12 mouse cellular contexts compared by ENCODE assay signal in the genomic region with DNA sequence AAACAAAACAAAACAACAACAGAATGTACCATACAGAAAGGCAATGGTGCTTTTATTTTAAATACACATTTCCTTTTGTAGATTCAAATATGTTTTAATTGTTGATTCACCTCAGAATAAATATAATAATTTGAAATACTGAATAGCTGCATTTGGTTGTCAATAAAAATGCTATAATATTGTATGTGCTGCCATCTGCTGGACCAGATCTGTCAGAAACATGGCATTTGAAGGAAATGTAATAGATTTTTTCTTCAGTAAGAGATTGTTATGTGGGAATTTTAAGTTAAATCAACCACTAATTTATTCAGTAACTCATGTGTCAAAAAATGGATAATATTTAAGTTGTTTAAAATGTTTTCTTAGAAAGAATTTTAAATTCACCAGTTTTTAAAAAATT. TPM values are rescaled to one million over a fixed set of nuclear protein-coding genes. Genes with fewer than 3 reads are reported as not detected.
DNase-seq lines count a peak whose midpoint lies in the region; ATAC-seq lines count a peak whose summit lies in the region.
"Had no signal": no experiment of that assay in that cellular context is flagged by ENCODE, and none has a peak within 500 bp of the region (broad histone marks: within the 10 kb centered on the region; RNA-seq: fewer than 3 reads in every experiment).

No protein-coding gene starts in this region.

- DNase-seq in embryonic facial prominence, embryonic 11.5 days (ENCODE audit: low spot score): peak; percentile 60
- no peak for DNase-seq in embryonic facial prominence, embryonic 10.5 days (ENCODE audit: low spot score)
- DNase-seq in layer of hippocampus, adult 11-12 months (ENCODE audit: low spot score): peak; percentile 32
- no peak for DNase-seq in layer of hippocampus, postnatal 36 days
- DNase-seq in right cerebral cortex, adult 2 months (ENCODE audit: low spot score in 2 of 2): peak; percentile 41 to 47
- no peak for DNase-seq in right cerebral cortex, postnatal 25 days
- DNase-seq in mesoderm, embryonic 11.5 days (ENCODE audit: low read depth, low spot score): peak; percentile 10
- DNase-seq in heart, postnatal 10 days: no peak

- H3K4me2 ChIP-seq in embryonic facial prominence, embryonic 11.5 days (ENCODE audit: low read depth, low read length): no peak overlapping the region
- H3K4me2 ChIP-seq: forebrain, embryonic 15.5 days; liver, embryonic 15.5 days had no signal

- H3K4me3 ChIP-seq in embryonic facial prominence, embryonic 11.5 days (ENCODE audit: low read depth, low read length): no peak overlapping the region
- no peak overlapping the region for H3K4me3 ChIP-seq in embryonic facial prominence, embryonic 10.5 days
- H3K4me3 ChIP-seq: forebrain, embryonic 15.5 days; liver, embryonic 15.5 days had no signal

- ATAC-seq in embryonic facial prominence, embryonic 11.5 days (replicated peaks; ENCODE audit: insufficient number of reproducible peaks, low FRiP score, low TSS enrichment, low read depth): no peak
- ATAC-seq: forebrain, embryonic 15.5 days; hindbrain, embryonic 16.5 days; midbrain, embryonic 16.5 days had no signal

- no peaks in the 10 kb centered on the region for H3K4me1 ChIP-seq in embryonic facial prominence, embryonic 11.5 days (ENCODE audit: control insufficient read depth, insufficient read depth, low read length)
- no peaks in the 10 kb centered on the region for H3K4me1 ChIP-seq in embryonic facial prominence, embryonic 10.5 days
- H3K4me1 ChIP-seq: forebrain, embryonic 15.5 days; liver, embryonic 15.5 days had no signal

- no peaks in the 10 kb centered on the region for H3K9me3 ChIP-seq in embryonic facial prominence, embryonic 11.5 days (replicated peaks; ENCODE audit: control insufficient read depth, low read length)
- no peaks in the 10 kb centered on the region for H3K9me3 ChIP-seq in embryonic facial prominence, embryonic 10.5 days
- H3K9me3 ChIP-seq: forebrain, embryonic 15.5 days; liver, embryonic 15.5 days had no signal

- no peaks in the 10 kb centered on the region for H3K36me3 ChIP-seq in embryonic facial prominence, embryonic 11.5 days (replicated peaks; ENCODE audit: control insufficient read depth, insufficient read depth, low read depth, low read length)
- H3K36me3 ChIP-seq in embryonic facial prominence, embryonic 10.5 days (replicated peaks): no peaks in the 10 kb centered on the region
- H3K36me3 ChIP-seq: forebrain, embryonic 15.5 days; liver, embryonic 15.5 days had no signal

- no peak overlapping the region for H3K9ac ChIP-seq in embryonic facial prominence, embryonic 11.5 days (replicated peaks; ENCODE audit: low read length)
- H3K9ac ChIP-seq: forebrain, embryonic 15.5 days; liver, embryonic 15.5 days had no signal

- intact Hi-C loops in heart, postnatal 10 days (cut with DNase I): loop anchor here (5.0 kb wide), 1 partner anchor 900 kb away; no protein-coding TSS in a partner anchor

- H3K27me3 ChIP-seq in embryonic facial prominence, embryonic 11.5 days (ENCODE audit: control insufficient read depth, insufficient read depth, low read length): no peaks in the 10 kb centered on the region
- H3K27me3 ChIP-seq in embryonic facial prominence, embryonic 10.5 days (replicated peaks; ENCODE audit: low read depth, poor library complexity, severe bottlenecking): no peaks in the 10 kb centered on the region
- H3K27me3 ChIP-seq: forebrain, embryonic 15.5 days; liver, embryonic 15.5 days had no signal

- no peak overlapping the region for H3K27ac ChIP-seq in embryonic facial prominence, embryonic 11.5 days (replicated peaks; ENCODE audit: low read depth, low read length)
- no peak overlapping the region for H3K27ac ChIP-seq in embryonic facial prominence, embryonic 10.5 days (replicated peaks)
- H3K27ac ChIP-seq: forebrain, embryonic 15.5 days; liver, embryonic 15.5 days had no signal

RNA-seq across cellular contexts. Expression of gene Slitrk6, which starts 22.6 kb away (rescaled TPM):
- 25.0 and 31.3 TPM in 2 replicates for polyA plus RNA-seq in embryonic facial prominence, embryonic 11.5 days (2014; fragmentation: Nextera tagmentation; extraction: Ambion mirVana)
- polyA plus RNA-seq in embryonic facial prominence, embryonic 10.5 days (2016; fragmentation: Nextera tagmentation; extraction: Ambion mirVana): 11.4 and 12.5 TPM in 2 replicates
- total RNA-seq in layer of hippocampus, postnatal 36 days (2021): under 1 TPM; 0.46 to 0.80 TPM
- 1 to 10 TPM; 2.0 to 4.4 TPM for total RNA-seq in heart, postnatal 10 days (2021)

Comparison
In these comparisons a context has a peak if more than half of its experiments do, and no peak if none do; other contexts are left out.
1. DNase-seq: peak in embryonic facial prominence, embryonic 11.5 days (single experiment), layer of hippocampus, adult 11-12 months (single experiment), right cerebral cortex, adult 2 months (2 of 2) and mesoderm, embryonic 11.5 days (single experiment); none in embryonic facial prominence, embryonic 10.5 days (single experiment), layer of hippocampus, postnatal 36 days (0 of 2), right cerebral cortex, postnatal 25 days (single experiment) and heart, postnatal 10 days (0 of 2).